ENCODE assay signal across 8 mouse cellular contexts in genomic region chr16:50737396-50737843, GRCm38 (mm10).
DNase-seq lines count a peak whose midpoint lies in the region; ATAC-seq and TF ChIP-seq lines count a peak whose summit lies in the region.

No protein-coding gene starts in this region.

- no peak overlapping the region for H3K27ac ChIP-seq in limb, embryonic 13.5 days
- no peak overlapping the region for H3K27ac ChIP-seq in midbrain, postnatal 0 days (ENCODE audit: low read depth, low read length)

- H3K9ac ChIP-seq in limb, embryonic 13.5 days, result peak overlapping the region; percentile 67
- H3K9ac ChIP-seq in midbrain, postnatal 0 days (replicated peaks; ENCODE audit: low read length, poor library complexity, severe bottlenecking), result 0 out of 2 replicates have a peak overlapping the region, but pooled peaks have one; percentile 24

- ATAC-seq in G1E (ENCODE audit: extremely low read depth, insufficient number of reproducible peaks, low FRiP score, poor library complexity, severe bottlenecking), result no peak
- no peak for ATAC-seq in limb, embryonic 13.5 days (ENCODE audit: low FRiP score, low read depth)
- no peak for ATAC-seq in midbrain, postnatal 0 days (ENCODE audit: low FRiP score)

- H3K4me2 ChIP-seq in limb, embryonic 13.5 days (replicated peaks), result peak overlapping the region; percentile 74
- peak overlapping the region; percentile 61 for H3K4me2 ChIP-seq in midbrain, postnatal 0 days (ENCODE audit: low read depth, low read length, poor library complexity, severe bottlenecking)

- no peaks in the 10 kb centered on the region for H3K36me3 ChIP-seq in G1E (replicated peaks)
- H3K36me3 ChIP-seq in limb, embryonic 13.5 days, result no peaks in the 10 kb centered on the region
- no peaks in the 10 kb centered on the region for H3K36me3 ChIP-seq in midbrain, postnatal 0 days (ENCODE audit: insufficient read depth, low read length)

- peaks cover 22% of the 10 kb centered on the region for H3K4me1 ChIP-seq in G1E (ENCODE audit: insufficient read depth, low read depth, low read length)
- 0 out of 2 replicates have a peak, but pooled peaks cover 8% of the 10 kb centered on the region for H3K4me1 ChIP-seq in limb, embryonic 13.5 days
- H3K4me1 ChIP-seq in midbrain, postnatal 0 days (ENCODE audit: insufficient read depth, low read length), result peaks cover 4% of the 10 kb centered on the region; the same call in 1 of the 2 replicates

- peak overlapping the region; percentile 68 for H3K4me3 ChIP-seq in G1E (ENCODE audit: low read depth, low read length)
- peak overlapping the region; percentile 48 for H3K4me3 ChIP-seq in limb, embryonic 13.5 days
- H3K4me3 ChIP-seq in midbrain, postnatal 0 days (ENCODE audit: low read depth, low read length), result peak overlapping the region; percentile 37

- WGBS in limb, embryonic 13.5 days, result 30% methylated on average over 10 of the region's 10 CpGs
- WGBS in midbrain, postnatal 0 days, result 34% methylated on average over 10 of the region's 10 CpGs

- intact Hi-C loops in heart, postnatal 14 days (cut with DNase I), result loop anchor here (2.0 to 10.0 kb wide), 5 partner anchors 305 to 1573 kb away; partner anchors contain the start of gene Bbx

- DNase-seq in CD4-positive helper T cell, adult 2 months (ENCODE audit: low read depth, low spot score), result peak; percentile 38
- peak; percentile 4 for DNase-seq in G1E (ENCODE audit: low spot score)
- DNase-seq in embryo, embryonic 10.5 days (ENCODE audit: low spot score), result peak; percentile 30
- peak; percentile 6 to 20 for DNase-seq in heart, postnatal 14 days
- DNase-seq in midbrain, postnatal 0 days (ENCODE audit: low spot score), result no peak
- DNase-seq in thymus, postnatal 10 days (ENCODE audit: low spot score in 2 of 2), result peak; percentile 6 to 12
- DNase-seq in right cerebral cortex, adult 2 months (ENCODE audit: low spot score in 2 of 2), result no peak

- no peaks in the 10 kb centered on the region for H3K9me3 ChIP-seq in G1E (replicated peaks)
- no peaks in the 10 kb centered on the region for H3K9me3 ChIP-seq in limb, embryonic 13.5 days
- no peaks in the 10 kb centered on the region for H3K9me3 ChIP-seq in midbrain, postnatal 0 days (ENCODE audit: low read length)

- H3K27me3 ChIP-seq in G1E (ENCODE audit: insufficient read depth, low read length), result peaks cover 6% of the 10 kb centered on the region
- peaks cover 5% of the 10 kb centered on the region; the same call in 1 of the 2 replicates for H3K27me3 ChIP-seq in limb, embryonic 13.5 days
- no peaks in the 10 kb centered on the region; the same call in 1 of the 2 replicates for H3K27me3 ChIP-seq in midbrain, postnatal 0 days (ENCODE audit: insufficient read depth, low read length)

- no peak for TF ChIP-seq CTCF in G1E (IDR thresholded peaks at IDR 0.05; ENCODE audit: low read depth, low read length)
- TF ChIP-seq CTCF in midbrain, postnatal 0 days (IDR thresholded peaks at IDR 0.05), result no peak

Comparison
In these comparisons a context has a peak if more than half of its experiments do, and no peak if none do; other contexts are left out.
1. DNase-seq: peak in CD4-positive helper T cell, adult 2 months (single experiment), G1E (single experiment), embryo, embryonic 10.5 days (single experiment), heart, postnatal 14 days (2 of 2) and thymus, postnatal 10 days (2 of 2); none in midbrain, postnatal 0 days (single experiment) and right cerebral cortex, adult 2 months (0 of 2).
2. Peak in every context shown above with its lines, with median percentiles within 50 percentile points of each other: H3K4me3 ChIP-seq.